Mouse (Mus musculus): Measurements from ENCODE around the gene Alox8. TPM values are rescaled to one million over a fixed set of nuclear protein-coding genes. Genes with fewer than 3 reads are reported as not detected.
A peak's percentile ranks its signal among the peaks of the same experiment; 100 is the strongest.

The Alox8 gene
- polyA plus RNA-seq, 1 experiment, result not detected

DNA sequence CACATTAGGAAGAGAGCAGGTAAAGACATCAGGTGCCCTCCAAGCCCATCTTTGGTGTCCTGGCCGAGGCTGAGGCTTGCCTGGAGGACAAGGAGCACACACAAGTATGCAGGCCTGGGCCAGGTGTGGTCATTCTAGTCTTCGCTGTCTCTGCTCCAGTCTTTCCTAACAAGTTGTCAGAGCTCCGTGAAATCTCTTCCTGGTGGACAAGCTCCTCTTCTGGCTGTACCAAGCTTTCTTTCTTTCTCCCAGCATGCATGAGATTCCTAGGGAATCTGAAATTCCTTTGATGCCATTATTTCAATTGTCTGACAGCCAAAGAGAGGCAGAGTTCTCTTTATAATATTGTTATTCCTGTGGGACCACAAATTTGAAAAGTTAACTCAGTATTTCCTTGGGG is 18.1 kb downstream of the Alox8 start:
- no peak for TF ChIP-seq EP300 (IDR thresholded peaks at IDR 0.05; ENCODE audit: insufficient read depth, low read depth, low read length)
- TF ChIP-seq CTCF (IDR thresholded peaks at IDR 0.05; ENCODE audit: low read depth, low read length), result no peak
- TF ChIP-seq POLR2A (IDR thresholded peaks at IDR 0.05; ENCODE audit: insufficient read depth, low read length), result no peak
- H3K9me3 ChIP-seq (replicated peaks; ENCODE audit: control insufficient read depth, insufficient read depth, low read length, poor library complexity, severe bottlenecking), result no peaks in the 10 kb centered on the region
- no peaks in the 10 kb centered on the region for H3K27me3 ChIP-seq (ENCODE audit: control insufficient read depth, insufficient read depth, low read length, poor library complexity, severe bottlenecking)
- no peaks in the 10 kb centered on the region for H3K4me1 ChIP-seq (ENCODE audit: control insufficient read depth, insufficient read depth, low read length)
- H3K9ac ChIP-seq (ENCODE audit: low read depth, poor library complexity, severe bottlenecking), result no peak overlapping the region
- no peak overlapping the region for H3K27ac ChIP-seq (ENCODE audit: insufficient read depth, low read length)
- no peaks in the 10 kb centered on the region for H3K36me3 ChIP-seq (ENCODE audit: control insufficient read depth, insufficient read depth, low read length, poor library complexity, severe bottlenecking)
- H3K4me3 ChIP-seq (ENCODE audit: low read depth, low read length), result no peak overlapping the region

DNA sequence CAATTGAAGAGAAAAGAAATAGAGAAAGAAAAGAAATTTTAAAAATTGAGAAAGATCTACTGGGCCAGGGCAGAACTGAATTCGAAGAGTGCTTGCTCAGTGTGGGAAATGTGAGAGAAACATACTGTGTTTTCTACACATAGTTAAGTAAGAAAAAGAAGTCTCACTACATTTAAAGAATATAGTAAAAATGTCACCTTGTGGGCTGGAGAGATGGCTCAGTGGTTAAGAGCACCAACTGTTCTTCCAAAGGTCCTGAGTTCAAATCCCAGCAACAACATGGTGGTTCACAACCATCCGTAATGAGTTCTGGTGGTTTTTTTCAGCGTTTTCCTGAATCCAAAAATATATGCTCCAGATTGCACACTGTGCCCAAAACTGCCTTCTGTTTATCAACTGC is 19.1 kb downstream of the Alox8 start:
- no peak for TF ChIP-seq POLR2A (IDR thresholded peaks at IDR 0.05; ENCODE audit: insufficient read depth, low read length)
- no peak for TF ChIP-seq EP300 (IDR thresholded peaks at IDR 0.05; ENCODE audit: insufficient read depth, low read depth, low read length)
- no peak for TF ChIP-seq CTCF (IDR thresholded peaks at IDR 0.05; ENCODE audit: low read depth, low read length)
- Histone ChIP-seq H3K27me3 (ENCODE audit: control insufficient read depth, insufficient read depth, low read length, poor library complexity, severe bottlenecking) (no peaks in the 10 kb centered on the region), H3K4me1 (ENCODE audit: control insufficient read depth, insufficient read depth, low read length) (no peaks in the 10 kb centered on the region), H3K36me3 (ENCODE audit: control insufficient read depth, insufficient read depth, low read length, poor library complexity, severe bottlenecking) (no peaks in the 10 kb centered on the region), H3K4me3 (ENCODE audit: low read depth, low read length) (no peak overlapping the region), H3K27ac (ENCODE audit: insufficient read depth, low read length) (no peak overlapping the region), H3K9ac (ENCODE audit: low read depth, poor library complexity, severe bottlenecking) (no peak overlapping the region), H3K9me3 (replicated peaks; ENCODE audit: control insufficient read depth, insufficient read depth, low read length, poor library complexity, severe bottlenecking) (no peaks in the 10 kb centered on the region)

DNA sequence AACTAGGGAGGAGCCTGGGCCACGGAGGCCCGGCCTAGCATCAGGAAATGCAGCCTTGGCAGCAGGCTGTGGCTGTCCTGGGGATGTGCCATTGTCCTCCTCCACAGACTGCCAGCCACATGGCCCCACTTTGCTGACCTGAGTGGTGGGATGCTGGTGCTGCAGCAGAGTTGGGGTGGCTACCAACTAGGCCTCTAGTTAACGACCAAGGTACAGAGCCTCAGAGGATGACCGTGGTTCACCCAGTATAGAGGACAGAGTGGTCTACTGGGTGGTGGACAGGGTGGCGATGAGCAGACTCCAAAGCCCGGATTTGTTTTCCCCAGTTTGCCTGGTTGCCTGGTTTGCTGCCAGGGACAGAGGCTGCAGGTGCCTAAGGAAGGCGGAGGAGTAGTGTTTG is 22.9 kb downstream of the Alox8 start:
- H3K36me3 ChIP-seq (ENCODE audit: control insufficient read depth, insufficient read depth, low read length, poor library complexity, severe bottlenecking), result no peaks in the 10 kb centered on the region
- H3K4me1 ChIP-seq (ENCODE audit: control insufficient read depth, insufficient read depth, low read length), result no peaks in the 10 kb centered on the region
- H3K9ac ChIP-seq (ENCODE audit: low read depth, poor library complexity, severe bottlenecking), result no peak overlapping the region
- TF ChIP-seq EP300 (IDR thresholded peaks at IDR 0.05; ENCODE audit: insufficient read depth, low read depth, low read length) (no peak), CTCF (IDR thresholded peaks at IDR 0.05; ENCODE audit: low read depth, low read length) (no peak), POLR2A (IDR thresholded peaks at IDR 0.05; ENCODE audit: insufficient read depth, low read length) (no peak)
- H3K4me3 ChIP-seq (ENCODE audit: low read depth, low read length), result no peak overlapping the region
- H3K9me3 ChIP-seq (replicated peaks; ENCODE audit: control insufficient read depth, insufficient read depth, low read length, poor library complexity, severe bottlenecking), result no peaks in the 10 kb centered on the region
- H3K27ac ChIP-seq (ENCODE audit: insufficient read depth, low read length), result no peak overlapping the region
- no peaks in the 10 kb centered on the region for H3K27me3 ChIP-seq (ENCODE audit: control insufficient read depth, insufficient read depth, low read length, poor library complexity, severe bottlenecking)

DNA sequence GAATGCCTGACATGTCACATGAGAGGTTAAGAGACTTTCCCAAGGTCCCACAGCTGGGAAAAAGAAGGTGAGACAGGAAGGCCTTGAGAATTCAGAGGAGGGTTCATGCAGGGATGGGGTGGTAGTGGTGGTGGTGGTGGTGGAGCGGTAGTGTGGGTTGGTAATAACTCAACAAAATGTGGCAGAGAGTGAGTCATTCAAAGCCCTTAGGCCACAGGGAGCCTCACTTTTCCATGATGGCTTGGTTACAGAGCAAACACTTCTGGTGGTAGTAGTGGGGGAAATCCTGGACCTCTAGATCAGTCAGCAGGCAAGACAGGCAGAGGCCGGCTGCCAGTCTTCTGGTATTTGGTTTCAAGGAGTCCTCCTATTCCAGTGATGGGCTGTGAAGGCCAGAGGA is 25.0 kb downstream of the Alox8 start:
- Histone ChIP-seq H3K4me3 (ENCODE audit: low read depth, low read length) (no peak overlapping the region), H3K9me3 (replicated peaks; ENCODE audit: control insufficient read depth, insufficient read depth, low read length, poor library complexity, severe bottlenecking) (no peaks in the 10 kb centered on the region), H3K36me3 (ENCODE audit: control insufficient read depth, insufficient read depth, low read length, poor library complexity, severe bottlenecking) (no peaks in the 10 kb centered on the region), H3K27me3 (ENCODE audit: control insufficient read depth, insufficient read depth, low read length, poor library complexity, severe bottlenecking) (no peaks in the 10 kb centered on the region), H3K27ac (ENCODE audit: insufficient read depth, low read length) (no peak overlapping the region), H3K4me1 (ENCODE audit: control insufficient read depth, insufficient read depth, low read length) (no peaks in the 10 kb centered on the region), H3K9ac (ENCODE audit: low read depth, poor library complexity, severe bottlenecking) (no peak overlapping the region)
- TF ChIP-seq EP300 (IDR thresholded peaks at IDR 0.05; ENCODE audit: insufficient read depth, low read depth, low read length) (no peak), POLR2A (IDR thresholded peaks at IDR 0.05; ENCODE audit: insufficient read depth, low read length) (no peak), CTCF (IDR thresholded peaks at IDR 0.05; ENCODE audit: low read depth, low read length) (no peak)

DNA sequence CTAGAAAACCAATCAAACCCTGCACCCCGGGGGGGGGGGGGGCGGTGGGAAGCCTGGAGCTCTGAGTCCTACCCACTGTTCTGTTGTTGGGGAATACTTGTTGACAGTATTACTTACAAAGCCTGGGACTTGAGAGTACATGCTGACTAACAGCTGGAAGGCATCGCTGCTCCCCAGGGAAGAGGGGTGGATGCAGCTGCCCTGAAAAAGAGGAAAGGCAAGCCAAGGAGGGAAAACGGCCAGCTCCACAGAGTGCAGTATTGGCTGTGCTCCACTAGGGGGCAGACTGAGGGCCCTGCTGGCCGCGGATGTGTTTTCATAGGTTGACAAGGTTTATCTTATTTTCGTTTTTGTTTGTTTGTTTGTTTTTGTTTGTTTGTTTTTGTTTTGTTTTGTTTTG is 26.0 kb downstream of the Alox8 start:
- H3K27me3 ChIP-seq (ENCODE audit: control insufficient read depth, insufficient read depth, low read length, poor library complexity, severe bottlenecking), result no peaks in the 10 kb centered on the region
- TF ChIP-seq CTCF (IDR thresholded peaks at IDR 0.05; ENCODE audit: low read depth, low read length), result peak; percentile 89
- no peak for TF ChIP-seq POLR2A (IDR thresholded peaks at IDR 0.05; ENCODE audit: insufficient read depth, low read length)

DNA sequence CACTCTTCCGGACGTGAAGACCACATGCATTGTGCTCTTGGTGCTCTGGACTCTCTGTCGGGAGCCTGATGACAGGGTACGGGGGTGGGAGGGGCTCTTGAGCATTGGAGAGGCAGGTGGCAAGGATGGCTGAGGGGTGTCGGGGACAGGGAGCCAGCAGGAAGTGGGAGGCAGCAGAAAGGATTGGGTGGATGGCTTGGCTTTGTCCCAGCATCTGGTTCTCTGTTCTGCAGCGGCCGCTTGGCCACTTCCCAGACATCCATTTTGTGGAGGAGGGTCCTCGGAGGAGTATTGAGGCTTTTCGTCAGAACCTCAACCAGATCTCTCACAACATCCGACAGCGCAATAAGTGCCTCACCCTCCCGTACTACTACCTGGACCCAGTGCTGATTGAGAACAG is 28.3 kb downstream of the Alox8 start:
- Histone ChIP-seq H3K4me3 (ENCODE audit: low read depth, low read length) (no peak overlapping the region), H3K9me3 (replicated peaks; ENCODE audit: control insufficient read depth, insufficient read depth, low read length, poor library complexity, severe bottlenecking) (no peaks in the 10 kb centered on the region), H3K27ac (ENCODE audit: insufficient read depth, low read length) (no peak overlapping the region), H3K4me1 (ENCODE audit: control insufficient read depth, insufficient read depth, low read length) (no peaks in the 10 kb centered on the region), H3K36me3 (ENCODE audit: control insufficient read depth, insufficient read depth, low read length, poor library complexity, severe bottlenecking) (no peaks in the 10 kb centered on the region), H3K9ac (ENCODE audit: low read depth, poor library complexity, severe bottlenecking) (no peak overlapping the region), H3K27me3 (ENCODE audit: control insufficient read depth, insufficient read depth, low read length, poor library complexity, severe bottlenecking) (no peaks in the 10 kb centered on the region)
- TF ChIP-seq CTCF (IDR thresholded peaks at IDR 0.05; ENCODE audit: low read depth, low read length) (no peak), POLR2A (IDR thresholded peaks at IDR 0.05; ENCODE audit: insufficient read depth, low read length) (no peak), EP300 (IDR thresholded peaks at IDR 0.05; ENCODE audit: insufficient read depth, low read depth, low read length) (no peak)

More for the DNA sequence above, 26.0 kb downstream of the Alox8 start:
- no peak overlapping the region for H3K4me3 ChIP-seq (ENCODE audit: low read depth, low read length)
- H3K27ac ChIP-seq (ENCODE audit: insufficient read depth, low read length), result no peak overlapping the region
- H3K4me1 ChIP-seq (ENCODE audit: control insufficient read depth, insufficient read depth, low read length), result no peaks in the 10 kb centered on the region
- no peaks in the 10 kb centered on the region for H3K36me3 ChIP-seq (ENCODE audit: control insufficient read depth, insufficient read depth, low read length, poor library complexity, severe bottlenecking)
- no peak overlapping the region for H3K9ac ChIP-seq (ENCODE audit: low read depth, poor library complexity, severe bottlenecking)
- no peaks in the 10 kb centered on the region for H3K9me3 ChIP-seq (replicated peaks; ENCODE audit: control insufficient read depth, insufficient read depth, low read length, poor library complexity, severe bottlenecking)
